Mouse (Mus musculus): ENCODE measurements around the gene Sgms1. TPM values are rescaled to one million over a fixed set of nuclear protein-coding genes. Genes with fewer than 3 reads are reported as not detected.
"Not testable (repeated sequence)": the region's sequence is repeated elsewhere in the genome, so short reads cannot be mapped to it uniquely, and the experiment has no call there.

Sgms1 gene
- polyA plus RNA-seq, 2 experiments from 2014 or later = 42.2 to 48.0 TPM

DNA sequence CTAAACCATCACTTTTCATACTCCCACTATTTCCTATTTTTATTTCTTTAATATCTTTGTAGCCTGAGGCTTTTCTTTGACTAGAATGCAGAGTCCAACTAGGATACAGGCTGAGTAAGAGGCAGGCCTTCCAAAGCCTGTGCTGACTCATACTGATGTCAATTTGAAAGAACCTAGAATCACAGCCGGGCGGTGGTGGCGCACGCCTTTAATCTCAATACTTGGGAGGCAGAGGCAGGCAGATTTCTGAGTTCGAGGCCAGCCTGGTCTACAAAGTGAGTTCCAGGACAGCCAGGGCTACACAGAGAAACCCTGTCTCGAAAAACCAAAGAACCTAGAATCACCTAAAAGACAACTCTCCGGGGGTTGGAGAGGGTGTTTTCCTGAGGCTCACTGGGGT, 214.5 kb downstream of the Sgms1 start:
- no peak for ATAC-seq

DNA sequence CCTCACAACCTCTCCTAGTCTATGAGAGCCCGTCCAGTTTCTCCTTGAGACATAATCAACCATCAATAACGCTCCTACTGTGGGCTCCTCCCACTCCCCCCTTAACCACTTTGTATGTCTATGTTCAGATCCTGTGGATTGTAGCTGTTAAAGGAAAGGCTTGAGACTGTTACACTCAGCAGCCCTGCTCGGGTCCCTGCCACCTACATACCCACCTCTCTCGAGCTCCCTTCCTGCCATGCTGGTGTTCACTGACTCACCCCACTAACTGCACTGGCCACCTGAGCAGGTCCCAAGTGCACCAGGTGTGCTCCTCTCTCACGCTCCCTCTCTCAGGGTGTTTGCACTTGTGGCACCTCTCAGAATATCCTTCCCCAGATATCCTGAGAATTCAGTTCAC, 215.0 kb downstream of the Sgms1 start:
- ATAC-seq = no peak

DNA sequence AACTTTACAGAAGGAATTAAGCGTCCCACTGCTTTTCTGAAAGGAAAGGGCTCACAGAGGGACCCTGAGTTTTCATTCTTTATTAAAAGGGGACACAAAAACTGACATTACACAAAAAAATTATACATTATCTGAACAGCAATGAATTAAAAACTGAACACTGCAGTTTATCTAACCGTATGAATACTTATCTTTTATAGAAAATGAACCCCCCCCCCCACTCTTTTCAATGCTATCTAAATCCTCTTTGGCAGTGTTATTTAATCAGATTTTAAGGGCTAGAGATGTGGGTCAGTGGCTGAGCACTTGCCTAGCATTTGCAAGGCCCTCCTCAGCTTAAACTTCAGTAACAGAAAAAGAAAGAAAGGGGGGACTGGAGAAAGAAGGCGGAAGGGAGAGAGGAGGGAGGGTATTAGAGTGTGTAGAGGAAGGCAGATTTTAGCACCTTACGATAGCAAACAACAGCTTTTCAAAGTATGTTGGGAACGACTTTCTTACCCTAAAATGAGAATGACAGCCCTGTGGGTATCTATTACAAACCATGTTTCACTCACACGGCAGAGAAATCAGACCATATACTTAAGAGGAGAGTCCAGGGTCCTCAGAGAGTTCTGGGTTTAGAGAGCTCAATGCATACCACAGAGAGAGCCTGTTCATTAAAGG, 215.9 kb downstream of the Sgms1 start:
- no peak for ATAC-seq

DNA sequence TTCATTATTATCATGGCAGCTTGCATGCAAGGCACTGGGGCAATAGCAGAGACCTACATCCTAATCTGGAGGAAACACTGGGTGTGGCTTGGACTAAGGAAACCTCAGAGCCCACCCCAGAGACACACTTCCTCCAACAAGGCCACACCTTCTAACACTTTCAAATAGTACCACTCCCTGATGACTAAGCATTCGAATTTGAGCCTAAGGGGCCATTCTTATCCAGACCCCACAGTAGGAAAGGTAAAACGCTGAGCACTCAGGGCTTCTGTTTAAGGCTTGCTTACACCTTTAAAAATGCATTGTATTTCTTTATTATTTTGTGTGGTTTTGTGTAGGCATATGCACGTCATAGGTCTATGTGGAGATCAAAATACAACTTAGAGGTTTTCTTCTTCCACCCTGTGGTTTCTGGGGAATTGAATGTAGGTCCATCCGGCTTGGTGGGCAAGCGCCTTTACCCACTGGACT, 217.0 kb downstream of the Sgms1 start:
- ATAC-seq = peak; percentile 83

DNA sequence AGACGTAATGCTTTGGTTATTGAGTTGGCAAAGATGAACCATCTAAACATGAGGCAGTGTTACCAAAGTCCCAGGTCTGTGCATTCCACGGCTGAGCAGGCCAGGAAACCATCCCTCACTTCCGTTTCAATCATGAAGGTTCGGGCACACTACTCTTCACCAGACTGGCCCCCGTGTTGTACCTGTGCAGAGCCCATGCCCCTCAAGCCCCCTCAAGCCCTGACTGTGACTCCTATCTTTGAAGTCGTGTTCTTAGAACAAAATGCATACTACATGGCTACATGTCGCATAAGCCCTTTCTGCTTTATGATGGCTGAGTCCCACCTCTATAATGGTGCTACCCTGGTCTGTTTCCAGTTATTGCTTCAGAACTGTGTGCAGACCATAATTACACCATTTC, 217.5 kb downstream of the Sgms1 start:
- ATAC-seq = no peak

DNA sequence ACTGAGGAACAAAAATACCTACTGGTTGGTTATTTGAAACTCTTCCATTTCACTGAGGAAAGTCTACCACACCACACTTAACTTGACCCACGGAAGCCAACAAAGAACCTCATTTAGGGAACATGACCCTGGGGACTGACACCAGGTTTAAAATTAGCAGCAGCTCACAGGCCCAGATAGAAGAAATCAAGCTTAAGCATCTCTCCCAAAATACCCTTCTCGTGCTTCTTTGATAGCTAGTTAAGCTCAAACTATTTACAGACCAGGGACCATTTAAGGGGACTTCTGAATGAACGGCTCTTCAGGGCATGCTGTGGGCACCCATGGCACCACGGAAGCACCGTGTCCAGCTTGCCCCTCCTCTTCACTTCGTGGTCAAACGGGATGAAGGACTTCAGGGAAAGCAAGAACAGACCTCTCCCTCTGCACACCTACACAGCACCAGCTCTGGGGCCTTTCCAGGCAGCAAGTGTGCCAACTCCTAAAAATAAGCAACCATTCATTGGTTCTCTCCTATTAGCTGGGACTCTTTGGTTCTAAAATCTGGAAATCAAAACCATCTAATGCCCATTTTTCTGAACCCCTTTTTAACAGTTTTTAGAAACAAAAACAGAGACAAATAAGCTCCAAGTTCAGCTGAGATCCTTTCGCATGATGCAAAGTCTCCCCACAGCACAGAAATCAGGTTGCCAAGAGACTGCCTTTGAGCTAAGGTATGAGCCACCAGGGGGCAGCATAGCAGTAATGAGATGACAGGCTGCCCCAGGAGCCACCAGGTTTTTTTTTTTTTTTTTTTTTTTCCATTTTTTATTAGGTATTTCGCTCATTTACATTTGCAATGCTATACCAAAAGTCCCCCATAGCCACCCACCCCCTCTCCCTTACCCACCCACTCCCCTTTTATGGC, 219.6 kb downstream of the Sgms1 start:
- peak; percentile 32 for ATAC-seq

DNA sequence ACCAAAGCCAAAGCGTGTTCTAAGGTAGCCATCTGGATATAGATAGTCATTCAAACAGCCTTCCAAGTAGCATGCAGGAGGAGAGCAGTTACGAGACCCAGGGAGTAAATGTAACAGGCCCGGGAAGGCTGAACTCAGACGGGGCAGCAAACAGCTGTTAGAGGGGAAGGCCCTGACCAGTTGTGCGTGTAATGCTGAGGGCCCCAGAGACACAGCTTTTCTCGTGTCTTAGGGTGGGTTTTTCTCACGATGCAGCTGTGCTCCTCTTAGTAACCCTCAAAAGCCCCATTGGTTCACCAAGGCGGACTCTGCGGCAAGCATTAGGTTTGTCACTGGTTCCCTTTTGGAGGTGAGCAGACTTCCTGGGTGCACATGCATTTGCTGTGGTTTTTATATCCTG, 221.5 kb downstream of the Sgms1 start:
- ATAC-seq = no peak

DNA sequence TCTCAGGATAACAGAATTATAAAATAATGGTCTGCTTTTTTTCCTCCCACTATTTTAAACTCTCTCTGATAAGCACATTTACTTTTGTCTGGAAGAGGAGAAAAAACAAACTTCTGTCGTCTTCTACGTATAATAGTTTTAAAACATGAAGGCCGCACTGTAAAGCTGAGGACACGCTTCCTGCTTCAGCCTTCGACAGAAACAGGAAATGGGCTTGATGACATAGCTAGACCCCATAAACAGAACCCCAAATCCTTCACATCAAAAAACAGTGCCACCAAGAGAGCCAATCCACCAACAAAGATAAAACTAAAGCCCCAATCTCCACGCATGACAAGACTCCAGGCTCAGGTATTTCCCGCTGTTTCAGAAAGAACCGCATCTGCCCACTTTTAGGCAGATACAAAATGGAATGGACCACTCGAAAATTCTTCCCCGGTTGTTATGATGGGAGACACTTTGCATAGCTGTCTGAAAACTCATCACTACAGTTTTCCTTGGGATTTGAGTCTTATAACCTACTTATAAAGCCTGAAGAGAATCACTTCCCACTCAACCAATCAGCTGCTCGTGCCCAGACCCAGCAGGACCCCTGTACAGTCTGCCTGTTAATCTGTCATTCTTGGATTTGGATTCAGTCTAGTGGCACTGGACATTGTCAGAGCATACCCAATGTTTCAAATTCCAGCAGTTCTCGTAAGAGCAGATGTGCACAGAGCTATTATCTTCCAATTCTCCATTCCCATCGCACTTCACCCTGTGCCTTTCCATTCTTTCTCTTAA, 222.5 kb downstream of the Sgms1 start:
- ATAC-seq = peak; percentile 73

DNA sequence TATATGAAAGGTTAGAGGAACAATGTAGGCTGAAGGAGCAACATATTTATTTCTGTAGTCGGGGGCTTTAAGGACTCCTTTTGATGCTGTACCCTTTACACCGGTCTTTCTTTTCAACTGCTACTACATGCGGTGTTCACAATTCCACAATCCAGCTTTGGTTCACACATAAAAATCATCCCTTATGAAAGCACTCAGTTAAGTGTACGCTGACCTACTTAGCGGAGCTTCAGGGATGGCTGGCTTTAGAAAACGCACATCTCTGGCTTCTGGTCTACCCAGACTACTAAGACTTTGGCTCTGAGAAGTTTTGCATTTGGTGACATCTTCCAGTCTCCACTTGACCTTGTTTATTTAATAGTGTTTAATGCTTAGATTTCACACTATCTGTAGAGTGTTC, 223.8 kb downstream of the Sgms1 start:
- ATAC-seq = no peak

DNA sequence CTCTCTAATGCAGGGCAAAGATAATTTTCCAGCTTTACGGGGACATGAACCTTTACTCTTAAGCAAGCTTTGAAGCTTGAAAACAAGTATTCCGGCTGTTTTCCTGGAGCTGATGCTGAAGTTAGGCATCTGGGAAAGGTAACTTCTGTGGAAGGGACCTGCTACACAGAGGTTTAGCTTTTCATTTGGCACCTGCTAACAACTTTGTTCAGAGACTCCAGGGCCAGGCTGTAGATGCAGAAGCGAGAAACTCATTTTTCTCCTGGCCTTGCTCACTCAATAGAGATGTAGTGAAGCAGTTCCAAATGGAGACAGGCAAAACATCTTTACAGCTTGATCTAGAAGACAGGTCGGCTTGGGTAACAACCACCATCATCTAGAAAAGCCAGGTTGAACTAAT, 225.4 kb downstream of the Sgms1 start:
- ATAC-seq = no peak

DNA sequence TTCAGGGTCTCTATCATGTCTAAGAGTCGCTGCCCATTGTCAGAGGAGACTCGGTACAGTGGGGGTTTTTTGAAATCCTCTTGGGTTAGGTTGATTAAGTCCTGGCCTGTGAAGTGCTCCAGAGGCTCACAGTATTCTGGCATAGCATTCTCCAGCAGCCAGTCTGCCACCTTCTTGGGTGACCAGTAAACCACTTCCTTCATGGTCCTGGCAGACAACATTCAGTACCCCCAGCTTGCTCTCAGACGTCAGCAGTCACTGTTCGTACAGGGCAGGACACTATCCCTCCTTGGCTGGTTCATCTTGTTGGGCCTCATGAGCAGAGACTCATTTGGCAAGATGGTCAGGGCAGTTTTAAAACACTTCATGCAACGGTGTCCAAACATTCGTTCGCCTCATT, 229.6 kb downstream of the Sgms1 start:
- no peak for ATAC-seq

DNA sequence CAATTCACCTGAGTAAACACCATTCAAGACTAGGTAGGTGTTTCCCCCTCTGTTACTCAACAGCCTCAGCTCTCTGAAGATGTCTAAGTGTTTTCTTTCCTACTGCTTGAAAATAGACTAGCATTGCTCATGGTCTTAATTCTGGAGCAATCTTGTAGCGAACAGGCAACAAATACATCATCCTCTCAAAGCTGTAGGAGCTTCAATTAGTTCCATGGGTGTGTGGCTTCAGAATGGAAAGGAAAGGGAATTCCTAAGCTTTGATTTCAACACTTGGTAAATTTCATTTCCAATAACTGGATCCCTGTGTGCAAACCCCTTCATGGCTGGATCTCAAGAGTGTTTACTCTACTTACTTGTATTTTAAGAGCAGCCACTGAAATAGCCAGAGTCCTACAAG, 230.3 kb downstream of the Sgms1 start:
- no peak for ATAC-seq

DNA sequence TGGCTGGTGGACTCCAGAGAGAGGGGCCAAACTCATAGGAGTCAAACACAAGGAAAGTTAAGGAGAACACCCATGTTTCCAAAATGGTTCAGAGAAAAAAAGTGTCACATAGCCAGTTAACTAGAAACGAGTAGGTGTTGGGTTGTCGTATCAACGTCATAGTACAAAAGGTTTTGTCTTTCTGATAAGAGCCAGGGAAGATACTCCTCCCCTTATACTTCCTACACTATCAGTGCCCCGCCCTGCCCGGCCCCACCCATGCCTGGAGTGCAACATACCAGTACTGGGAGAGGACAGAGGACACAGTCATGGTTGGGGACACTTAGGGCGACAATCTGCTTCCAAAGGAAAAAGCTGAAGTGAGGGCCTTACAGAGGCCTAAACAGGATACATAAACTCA, 232.5 kb downstream of the Sgms1 start:
- ATAC-seq = no peak

DNA sequence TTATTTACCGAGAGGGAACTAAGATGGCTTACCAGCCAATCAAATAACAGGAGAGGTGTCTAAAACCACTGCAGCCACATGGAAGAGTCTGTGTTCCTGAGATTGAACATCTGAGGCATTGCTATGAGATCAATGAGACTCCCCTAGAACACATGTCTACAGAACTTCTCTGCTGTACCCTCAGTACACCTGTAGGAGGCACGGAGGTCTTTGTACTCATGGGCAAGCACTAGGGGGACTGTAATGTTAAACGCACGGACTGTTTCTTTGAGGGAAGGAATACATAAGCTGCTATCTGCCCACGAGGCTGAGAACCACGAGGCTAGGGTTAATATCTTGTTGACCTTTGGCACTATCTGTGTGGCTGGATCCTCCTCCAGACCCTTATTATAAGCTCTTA, 237.0 kb downstream of the Sgms1 start:
- ATAC-seq = no peak

DNA sequence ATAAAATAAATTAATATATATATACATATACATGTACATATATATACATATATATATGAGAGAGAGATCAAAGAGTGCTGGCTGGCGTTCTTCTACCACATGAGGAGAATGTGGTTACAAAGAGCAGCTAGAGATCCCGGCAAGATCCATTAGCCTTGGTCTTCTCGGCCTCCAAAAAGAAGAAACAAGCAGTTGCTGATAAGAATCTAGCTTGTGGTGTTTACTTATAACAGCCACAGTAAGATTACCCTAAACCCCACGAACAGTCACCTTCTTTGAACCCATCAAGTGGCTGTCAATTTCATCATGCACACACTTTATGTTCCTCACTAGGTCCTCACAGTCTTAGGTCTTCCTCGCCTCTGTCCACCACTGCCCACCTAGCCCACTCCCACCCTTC, 240.8 kb downstream of the Sgms1 start:
- ATAC-seq = no peak

DNA sequence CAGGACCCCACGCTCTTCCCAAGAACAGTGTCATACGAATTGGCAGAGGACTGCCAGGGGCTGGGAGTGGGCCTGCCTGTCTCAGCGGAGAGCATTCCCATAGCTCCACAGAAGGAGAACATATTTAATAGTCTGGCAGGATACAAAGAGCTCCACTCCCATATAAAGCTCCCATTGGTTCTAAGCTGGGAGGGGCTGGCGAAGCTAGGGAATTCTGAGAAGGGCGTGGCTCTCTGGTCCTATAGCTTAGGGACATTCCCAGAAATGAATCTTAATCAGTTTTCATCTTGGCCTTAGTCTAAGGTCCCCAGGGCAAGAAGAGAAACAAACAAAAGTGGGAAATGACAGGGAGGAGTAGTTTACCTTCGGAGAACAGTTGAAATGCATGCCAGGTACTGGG, 247.1 kb downstream of the Sgms1 start:
- ATAC-seq = no peak

DNA sequence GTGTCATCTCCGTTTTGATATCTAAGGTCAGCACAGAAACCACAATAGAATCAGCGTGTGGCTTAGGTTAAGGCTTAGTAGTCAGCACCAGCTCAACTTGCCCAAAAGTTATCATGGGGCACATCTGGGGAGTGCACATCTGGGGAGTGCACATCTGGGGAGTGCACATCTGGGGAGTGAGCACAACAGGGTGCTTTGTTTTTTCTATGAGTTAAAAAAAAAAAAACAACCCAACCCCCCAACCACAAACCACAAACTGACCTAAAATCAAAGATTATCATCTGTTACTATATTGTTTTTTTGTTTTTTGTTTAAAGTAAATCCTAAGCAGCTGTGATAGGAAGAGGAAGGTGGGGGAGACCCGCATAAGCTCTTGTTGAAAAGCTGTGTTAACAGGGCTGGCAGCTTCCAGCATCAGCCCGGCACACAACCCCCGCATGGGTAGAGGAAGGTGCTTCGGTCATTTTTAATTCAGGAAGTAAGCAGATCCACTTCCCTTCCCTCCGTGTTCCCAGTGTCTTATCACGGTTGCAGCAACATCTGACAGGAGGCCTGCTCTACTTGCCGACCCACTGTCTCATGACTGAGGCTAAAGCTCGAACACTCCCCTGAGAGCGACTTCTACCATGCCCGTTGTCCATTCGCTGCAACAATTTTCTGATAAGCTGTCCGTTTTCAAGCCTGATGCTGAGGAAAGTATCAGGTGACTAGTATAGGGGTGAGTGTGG, 251.0 kb downstream of the Sgms1 start:
- peak; percentile 26 for ATAC-seq

DNA sequence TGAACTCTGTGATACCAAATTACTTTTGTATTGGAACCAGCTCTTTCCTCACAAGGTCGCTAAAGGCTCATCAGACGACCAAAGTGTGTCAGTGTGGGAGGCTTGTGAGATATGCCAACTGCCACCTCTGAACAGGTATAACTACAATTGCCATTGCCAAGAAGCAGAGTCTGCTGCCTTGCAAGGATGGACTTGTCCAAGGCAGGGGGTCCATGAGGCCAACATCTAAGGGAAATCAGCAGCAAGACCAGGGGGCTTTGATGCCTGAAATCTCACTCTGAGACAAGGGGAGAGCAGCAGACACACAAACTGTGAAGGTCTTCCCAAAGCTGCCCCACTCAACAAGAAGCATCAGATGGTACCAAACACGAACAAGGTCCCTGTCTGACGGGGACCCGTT, 251.6 kb downstream of the Sgms1 start:
- ATAC-seq = no peak

DNA sequence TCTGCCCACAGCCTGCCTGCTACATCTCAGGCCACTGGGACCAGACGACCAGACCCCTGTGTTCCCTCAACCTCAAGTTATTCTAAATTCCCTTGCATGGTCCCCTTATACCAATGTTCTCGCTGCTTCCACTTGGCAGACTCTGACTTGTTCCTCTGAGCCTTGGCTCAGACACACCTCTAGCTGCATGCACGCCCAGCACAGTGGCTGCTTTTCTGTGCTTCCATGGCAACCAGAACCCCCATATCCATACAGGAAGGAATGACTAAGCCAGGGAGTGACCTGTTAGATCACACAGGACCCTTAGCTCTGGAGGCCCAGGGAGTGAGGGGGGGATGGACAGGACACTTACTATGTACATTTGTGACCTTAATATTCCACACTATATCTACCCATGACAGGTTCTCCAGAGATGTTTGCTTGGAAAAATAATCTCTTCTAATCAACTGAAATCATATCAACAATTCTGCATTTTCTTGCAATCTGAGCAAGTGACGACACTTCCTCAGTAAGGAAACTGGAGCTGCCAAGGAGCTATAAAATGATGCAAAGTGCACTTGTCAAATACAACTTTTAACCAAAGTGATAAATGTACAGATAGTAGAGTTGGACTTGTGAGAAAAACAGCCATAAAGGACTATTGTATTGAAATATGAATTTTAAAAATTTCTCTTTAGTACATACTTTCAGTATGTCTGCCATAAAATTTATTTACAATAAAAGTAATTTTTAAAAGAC, 252.5 kb downstream of the Sgms1 start:
- ATAC-seq = no peak

DNA sequence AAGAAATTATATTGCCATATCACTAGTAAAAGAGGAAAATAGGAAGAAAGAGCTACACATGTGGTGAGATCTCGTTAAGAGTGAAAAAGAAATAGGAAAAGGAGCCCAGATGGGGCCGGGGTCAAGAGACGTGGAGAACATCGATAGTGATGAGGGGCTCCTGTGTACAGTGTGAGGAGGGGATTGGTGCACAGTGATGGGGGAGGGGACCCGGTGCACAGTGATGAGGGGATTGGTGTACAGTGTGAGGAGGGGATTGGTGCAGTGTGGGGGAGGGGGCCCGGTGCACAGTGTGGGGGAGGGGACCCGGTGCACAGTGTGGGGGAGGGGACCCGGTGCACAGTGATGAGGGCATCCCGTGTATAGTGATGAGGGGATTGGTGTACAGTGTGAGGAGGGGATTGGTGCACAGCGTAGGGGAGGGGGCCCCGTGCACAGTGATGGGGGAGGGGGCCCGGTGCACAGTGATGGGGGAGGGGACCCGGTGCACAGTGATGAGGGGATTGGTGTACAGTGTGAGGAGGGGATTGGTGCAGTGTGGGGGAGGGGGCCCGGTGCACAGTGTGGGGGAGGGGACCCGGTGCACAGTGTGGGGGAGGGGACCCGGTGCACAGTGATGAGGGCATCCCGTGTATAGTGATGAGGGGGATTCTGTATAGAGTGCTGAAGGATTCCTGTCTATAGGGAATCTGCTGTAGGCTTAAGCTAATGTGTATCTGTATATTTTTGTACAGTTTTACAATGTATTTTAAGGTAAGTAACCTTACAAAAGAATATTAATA, 257.6 kb downstream of the Sgms1 start:
- not testable (repeated sequence) for ATAC-seq

DNA sequence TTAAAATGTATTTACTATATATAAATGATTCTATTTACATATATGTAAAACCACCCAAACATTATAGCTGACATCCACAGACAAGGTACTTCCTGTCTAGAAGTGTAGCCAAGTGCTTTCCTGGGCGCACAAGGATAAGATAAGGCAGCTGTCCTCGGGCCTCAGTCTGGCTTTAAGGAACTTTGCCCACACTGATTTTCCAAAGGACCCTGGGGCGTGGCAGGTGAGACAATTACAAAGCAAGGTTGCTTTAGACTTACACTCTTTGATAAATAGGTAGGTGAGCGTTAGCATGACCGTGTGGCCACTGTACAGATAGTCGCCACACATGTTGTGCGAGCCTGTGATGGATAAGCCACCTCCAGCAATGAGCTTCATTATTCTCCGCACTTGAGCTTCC, 260.2 kb downstream of the Sgms1 start:
- ATAC-seq = no peak

Measured in CD4-positive, CD25-positive, alpha-beta regulatory T cell, adult 4 months (primary cell).